Mouse (Mus musculus): ENCODE measurements around the gene Zfp747. TPM values are rescaled to one million over a fixed set of nuclear protein-coding genes. Genes with fewer than 3 reads are reported as not detected.
"Not testable (repeated sequence)": the region's sequence is repeated elsewhere in the genome, so short reads cannot be mapped to it uniquely, and the experiment has no call there.

The Zfp747 gene
- polyA plus RNA-seq, 1 experiment from 2014 or later, result 8.6 TPM

DNA sequence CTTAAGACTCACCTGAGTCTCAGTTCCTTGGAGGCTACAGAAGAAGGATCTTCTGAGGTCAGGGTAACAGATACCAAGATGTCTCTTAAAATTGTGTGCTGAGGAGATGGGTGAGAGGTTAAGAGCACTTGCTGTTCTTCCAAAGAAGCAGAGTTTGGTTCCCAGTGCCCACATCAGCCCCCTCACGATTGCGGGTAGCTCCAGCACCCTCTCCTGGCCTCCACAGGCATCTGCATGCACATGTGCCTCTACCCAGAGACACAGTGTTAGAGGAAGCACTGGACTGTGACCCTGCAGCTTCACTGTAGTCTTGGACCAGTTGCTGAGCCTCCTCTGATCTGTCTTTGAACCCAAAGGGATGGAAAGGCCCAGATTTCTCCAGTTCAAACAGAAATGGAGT lies 27.1 kb upstream of the Zfp747 start:
- DNase-seq (ENCODE audit: low spot score) (no peak), ATAC-seq (ENCODE audit: insufficient number of reproducible peaks, low FRiP score, low TSS enrichment, low read depth) (no peak)
- WGBS, result 41% methylated on average over 2 of the region's 2 CpGs

DNA sequence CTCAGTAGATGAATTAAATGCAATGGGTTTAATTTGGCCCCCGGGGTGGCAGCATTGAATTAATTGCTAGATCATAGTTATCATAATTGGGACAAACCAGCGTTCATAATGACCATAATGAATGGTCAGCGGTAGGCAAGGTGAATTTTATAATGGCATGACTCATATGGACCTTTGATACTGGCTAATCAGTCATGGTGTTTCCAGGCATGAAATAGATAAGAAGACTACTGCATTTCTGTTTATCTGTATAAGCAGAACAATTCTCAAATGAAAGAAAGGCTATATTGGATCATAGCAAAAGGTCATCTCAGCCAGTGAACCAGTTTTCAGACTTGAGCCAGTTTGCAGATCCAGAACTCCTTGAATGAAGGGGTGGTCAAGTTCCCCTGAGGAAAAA lies 24.5 kb upstream of the Zfp747 start:
- Histone ChIP-seq H3K4me3 (ENCODE audit: low read depth, low read length) (no peak overlapping the region), H3K4me2 (ENCODE audit: low read depth, severe bottlenecking) (no peak overlapping the region), H3K9me3 (ENCODE audit: control insufficient read depth, low read length) (no peaks in the 10 kb centered on the region; the same call in 1 of the 2 replicates), H3K27me3 (ENCODE audit: control insufficient read depth, insufficient read depth, low read length) (no peaks in the 10 kb centered on the region), H3K4me1 (ENCODE audit: control insufficient read depth, insufficient read depth, low read length) (no peaks in the 10 kb centered on the region), H3K36me3 (ENCODE audit: control insufficient read depth, insufficient read depth, low read length) (0 out of 2 replicates have a peak, but pooled peaks cover 2% of the 10 kb centered on the region), H3K9ac (ENCODE audit: low read length) (no peak overlapping the region), H3K27ac (replicated peaks; ENCODE audit: low read depth, low read length) (no peak overlapping the region)
- 75% methylated on average over 3 of the region's 3 CpGs for WGBS
- ATAC-seq (ENCODE audit: insufficient number of reproducible peaks, low FRiP score, low TSS enrichment, low read depth) (no peak), DNase-seq (ENCODE audit: low spot score) (no peak)

More for the DNA sequence above, 27.1 kb upstream of the Zfp747 start:
- Histone ChIP-seq H3K9ac (ENCODE audit: low read length) (no peak overlapping the region), H3K4me3 (ENCODE audit: low read depth, low read length) (no peak overlapping the region), H3K27me3 (ENCODE audit: control insufficient read depth, insufficient read depth, low read length) (no peaks in the 10 kb centered on the region), H3K36me3 (ENCODE audit: control insufficient read depth, insufficient read depth, low read length) (0 out of 2 replicates have a peak, but pooled peaks cover 2% of the 10 kb centered on the region), H3K9me3 (ENCODE audit: control insufficient read depth, low read length) (no peaks in the 10 kb centered on the region; the same call in 1 of the 2 replicates), H3K4me2 (ENCODE audit: low read depth, severe bottlenecking) (no peak overlapping the region), H3K27ac (replicated peaks; ENCODE audit: low read depth, low read length) (no peak overlapping the region), H3K4me1 (ENCODE audit: control insufficient read depth, insufficient read depth, low read length) (no peaks in the 10 kb centered on the region)

DNA sequence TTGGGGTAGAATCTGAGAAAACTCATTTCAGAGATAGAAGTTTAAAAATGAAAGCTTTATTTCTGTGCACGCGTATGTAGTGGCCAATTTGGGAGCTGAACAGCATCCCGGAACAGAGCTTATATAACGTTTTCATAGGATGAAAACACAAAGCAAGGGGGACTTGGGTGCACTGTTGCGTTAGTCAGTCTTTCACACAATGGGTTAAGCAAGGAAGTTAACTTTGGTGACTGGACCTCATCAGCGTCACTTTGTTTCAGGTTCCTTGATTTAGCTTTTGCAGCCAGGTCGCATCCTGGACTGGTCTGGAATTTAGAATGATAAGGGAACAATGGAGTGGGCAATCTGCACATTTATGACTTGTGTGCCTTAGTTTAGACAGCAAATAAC lies 18.1 kb upstream of the Zfp747 start:
- H3K4me1 ChIP-seq (ENCODE audit: control insufficient read depth, insufficient read depth, low read length), result peaks cover 6% of the 10 kb centered on the region; the same call in 1 of the 2 replicates
- peak overlapping the region; percentile 63 for H3K4me3 ChIP-seq (ENCODE audit: low read depth, low read length)
- 0 out of 2 replicates have a peak, but pooled peaks have one; percentile 14 for ATAC-seq (ENCODE audit: insufficient number of reproducible peaks, low FRiP score, low TSS enrichment, low read depth)
- H3K4me2 ChIP-seq (ENCODE audit: low read depth, severe bottlenecking), result peak overlapping the region; percentile 61
- WGBS, result 29% methylated on average over 7 of the region's 7 CpGs
- H3K27ac ChIP-seq (replicated peaks; ENCODE audit: low read depth, low read length), result 0 out of 2 replicates have a peak overlapping the region, but pooled peaks have one; percentile 39
- H3K9ac ChIP-seq (ENCODE audit: low read length), result peak overlapping the region; percentile 44
- H3K27me3 ChIP-seq (ENCODE audit: control insufficient read depth, insufficient read depth, low read length), result no peaks in the 10 kb centered on the region
- H3K36me3 ChIP-seq (ENCODE audit: control insufficient read depth, insufficient read depth, low read length), result no peaks in the 10 kb centered on the region; the same call in 1 of the 2 replicates
- H3K9me3 ChIP-seq (ENCODE audit: control insufficient read depth, low read length), result no peaks in the 10 kb centered on the region
- no peak for DNase-seq (ENCODE audit: low spot score)

DNA sequence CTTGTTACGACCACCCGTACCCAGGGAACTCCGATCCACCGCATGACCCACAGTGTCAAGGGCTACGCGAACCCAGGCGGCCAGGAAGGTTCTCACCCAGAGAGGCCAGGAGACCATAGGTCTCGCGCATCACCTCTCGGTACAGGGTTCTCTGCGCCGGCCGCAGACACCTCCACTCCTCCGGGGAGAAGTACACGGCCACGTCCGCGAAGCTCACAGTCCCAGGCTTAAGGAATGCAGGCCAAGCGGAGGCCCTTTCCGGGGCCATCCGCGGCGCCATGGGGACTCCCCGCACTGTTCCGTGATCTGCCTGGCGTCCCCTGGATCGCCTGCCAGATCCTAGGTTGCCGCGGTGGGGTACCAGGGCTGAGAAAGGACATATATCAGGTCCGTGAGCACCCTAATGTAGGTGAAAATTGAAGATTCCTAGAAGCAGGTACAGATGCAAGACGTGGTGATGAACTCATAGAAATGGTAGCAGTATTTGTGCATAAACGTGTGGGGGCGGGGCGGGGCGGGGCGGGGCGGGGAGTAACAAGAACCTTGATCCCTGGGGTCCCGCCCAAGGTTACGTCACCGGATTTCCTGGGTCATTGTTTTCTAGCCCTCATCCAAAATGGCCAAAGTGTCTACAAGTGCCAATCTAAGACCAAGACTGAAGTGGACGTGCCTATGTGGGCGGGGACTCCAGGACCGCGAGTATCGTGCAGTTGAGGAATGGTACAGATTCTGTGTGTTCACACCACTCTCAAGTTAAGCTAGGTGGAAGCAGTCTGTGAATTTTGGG lies 17.5 kb upstream of the Zfp747 start, which contains the start of gene E430018J23Rik:
Gene E430018J23Rik (minus strand): TSS at position 473 of the 787 bp plus-strand sequence.
- DNase-seq (ENCODE audit: low spot score) (peak; percentile 97), ATAC-seq (ENCODE audit: insufficient number of reproducible peaks, low FRiP score, low TSS enrichment, low read depth) (peak; percentile 93)
- Histone ChIP-seq H3K36me3 (ENCODE audit: control insufficient read depth, insufficient read depth, low read length) (no peaks in the 10 kb centered on the region; the same call in 1 of the 2 replicates), H3K27me3 (ENCODE audit: control insufficient read depth, insufficient read depth, low read length) (no peaks in the 10 kb centered on the region), H3K9me3 (ENCODE audit: control insufficient read depth, low read length) (no peaks in the 10 kb centered on the region), H3K9ac (ENCODE audit: low read length) (peak within 1 kb of the TSS; percentile 86), H3K4me2 (ENCODE audit: low read depth, severe bottlenecking) (peak within 1 kb of the TSS; percentile 61), H3K4me3 (ENCODE audit: low read depth, low read length) (peak within 1 kb of the TSS; percentile 63), H3K4me1 (ENCODE audit: control insufficient read depth, insufficient read depth, low read length) (peaks cover 6% of the 10 kb centered on the region; the same call in 1 of the 2 replicates), H3K27ac (replicated peaks; ENCODE audit: low read depth, low read length) (0 out of 2 replicates have a peak within 1 kb of the TSS, but pooled peaks have one; percentile 39)
- under 1% methylated on average over 45 of the region's 45 CpGs for WGBS

DNA sequence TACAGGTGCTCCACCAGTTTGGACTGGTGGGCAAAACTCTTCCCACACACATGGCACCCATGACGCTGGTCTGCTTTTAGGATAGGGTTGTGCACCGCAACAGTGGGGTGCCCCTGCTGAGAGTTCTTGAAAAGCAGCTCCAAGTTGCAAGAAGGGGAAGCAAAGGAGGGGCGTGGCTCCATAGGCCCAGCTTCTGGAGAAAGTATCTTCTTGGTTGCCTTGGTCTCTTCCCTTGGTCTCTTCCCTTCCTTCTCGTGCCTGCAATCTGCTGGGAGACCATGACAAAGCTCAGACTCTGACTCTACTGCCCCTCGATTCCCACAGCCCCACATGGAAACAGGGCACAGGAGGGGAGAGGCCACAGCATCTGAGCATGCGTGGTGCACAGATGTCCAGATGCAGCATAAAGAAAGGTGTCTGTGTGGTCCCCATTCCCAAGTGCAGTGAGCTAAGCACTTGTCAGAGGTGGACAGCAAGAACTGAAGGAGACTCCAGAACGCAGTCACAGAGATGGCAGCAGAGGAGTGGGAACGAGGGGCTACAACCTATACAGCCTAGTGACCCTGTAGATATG lies 16.5 kb upstream of the Zfp747 start:
- 90% methylated on average over 8 of the region's 8 CpGs for WGBS
- peaks cover 6% of the 10 kb centered on the region; the same call in 1 of the 2 replicates for H3K4me1 ChIP-seq (ENCODE audit: control insufficient read depth, insufficient read depth, low read length)
- H3K9me3 ChIP-seq (ENCODE audit: control insufficient read depth, low read length), result no peaks in the 10 kb centered on the region
- H3K27me3 ChIP-seq (ENCODE audit: control insufficient read depth, insufficient read depth, low read length), result no peaks in the 10 kb centered on the region
- peak overlapping the region; percentile 61 for H3K4me2 ChIP-seq (ENCODE audit: low read depth, severe bottlenecking)
- H3K27ac ChIP-seq (replicated peaks; ENCODE audit: low read depth, low read length), result no peak overlapping the region
- H3K4me3 ChIP-seq (ENCODE audit: low read depth, low read length), result peak overlapping the region; percentile 63
- DNase-seq (ENCODE audit: low spot score), result no peak
- no peak overlapping the region; the same call in 1 of the 2 replicates for H3K9ac ChIP-seq (ENCODE audit: low read length)
- no peaks in the 10 kb centered on the region; the same call in 1 of the 2 replicates for H3K36me3 ChIP-seq (ENCODE audit: control insufficient read depth, insufficient read depth, low read length)
- ATAC-seq (ENCODE audit: insufficient number of reproducible peaks, low FRiP score, low TSS enrichment, low read depth), result no peak

DNA sequence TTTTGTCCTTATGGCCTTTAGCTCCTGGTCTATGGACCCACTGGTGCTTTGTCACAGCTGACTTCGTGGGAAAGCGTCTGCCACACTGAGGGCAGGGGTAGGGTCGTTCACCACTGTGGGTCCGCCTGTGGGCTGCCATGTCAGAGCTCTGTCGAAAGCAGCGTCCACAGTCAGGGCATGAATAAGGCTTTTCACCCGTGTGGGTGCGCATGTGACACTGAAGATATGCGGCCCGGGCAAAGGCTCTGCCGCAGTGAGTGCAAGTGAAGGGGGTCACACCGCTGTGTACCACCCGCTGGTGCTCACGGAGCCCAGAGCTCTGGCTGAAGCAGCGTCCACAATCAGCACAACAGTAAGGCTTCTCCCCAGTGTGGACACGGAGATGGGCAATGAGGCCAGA lies 15.7 kb upstream of the Zfp747 start:
- Histone ChIP-seq H3K36me3 (ENCODE audit: control insufficient read depth, insufficient read depth, low read length) (no peaks in the 10 kb centered on the region; the same call in 1 of the 2 replicates), H3K4me3 (ENCODE audit: low read depth, low read length) (no peak overlapping the region), H3K27me3 (ENCODE audit: control insufficient read depth, insufficient read depth, low read length) (no peaks in the 10 kb centered on the region), H3K4me1 (ENCODE audit: control insufficient read depth, insufficient read depth, low read length) (peaks cover 6% of the 10 kb centered on the region; the same call in 1 of the 2 replicates), H3K4me2 (ENCODE audit: low read depth, severe bottlenecking) (no peak overlapping the region), H3K9ac (ENCODE audit: low read length) (no peak overlapping the region), H3K9me3 (ENCODE audit: control insufficient read depth, low read length) (no peaks in the 10 kb centered on the region), H3K27ac (replicated peaks; ENCODE audit: low read depth, low read length) (no peak overlapping the region)
- ATAC-seq (ENCODE audit: insufficient number of reproducible peaks, low FRiP score, low TSS enrichment, low read depth) (no peak), DNase-seq (ENCODE audit: low spot score) (no peak)
- 95% methylated on average over 16 of the region's 16 CpGs for WGBS

DNA sequence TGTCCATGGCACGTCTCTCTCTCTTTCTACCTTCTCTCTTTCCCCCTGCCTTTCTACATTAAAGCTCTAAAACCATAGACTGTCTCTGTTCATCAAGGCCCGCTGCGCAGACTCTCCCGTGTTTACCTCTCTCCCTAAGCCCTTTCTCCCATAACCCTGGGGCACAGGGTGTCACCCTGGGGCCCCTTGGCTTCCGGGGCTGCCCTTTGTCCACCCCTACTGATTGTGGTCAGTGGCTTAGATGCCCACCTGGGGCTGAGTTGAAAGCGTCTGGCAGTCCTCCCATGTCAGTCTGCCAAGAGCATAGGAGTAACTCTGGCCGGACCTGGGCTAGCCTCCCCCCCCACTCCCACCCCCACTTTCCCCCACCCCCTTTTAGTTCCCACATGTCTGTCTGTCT lies 14.5 kb upstream of the Zfp747 start:
- Histone ChIP-seq H3K27ac (replicated peaks; ENCODE audit: low read depth, low read length) (no peak overlapping the region), H3K9ac (ENCODE audit: low read length) (no peak overlapping the region), H3K4me1 (ENCODE audit: control insufficient read depth, insufficient read depth, low read length) (peaks cover 6% of the 10 kb centered on the region; the same call in 1 of the 2 replicates), H3K4me2 (ENCODE audit: low read depth, severe bottlenecking) (no peak overlapping the region), H3K9me3 (ENCODE audit: control insufficient read depth, low read length) (no peaks in the 10 kb centered on the region), H3K36me3 (ENCODE audit: control insufficient read depth, insufficient read depth, low read length) (no peaks in the 10 kb centered on the region; the same call in 1 of the 2 replicates), H3K27me3 (ENCODE audit: control insufficient read depth, insufficient read depth, low read length) (no peaks in the 10 kb centered on the region), H3K4me3 (ENCODE audit: low read depth, low read length) (no peak overlapping the region)
- DNase-seq (ENCODE audit: low spot score), result no peak
- no peak for ATAC-seq (ENCODE audit: insufficient number of reproducible peaks, low FRiP score, low TSS enrichment, low read depth)
- WGBS, result 84% methylated on average over 7 of the region's 7 CpGs

DNA sequence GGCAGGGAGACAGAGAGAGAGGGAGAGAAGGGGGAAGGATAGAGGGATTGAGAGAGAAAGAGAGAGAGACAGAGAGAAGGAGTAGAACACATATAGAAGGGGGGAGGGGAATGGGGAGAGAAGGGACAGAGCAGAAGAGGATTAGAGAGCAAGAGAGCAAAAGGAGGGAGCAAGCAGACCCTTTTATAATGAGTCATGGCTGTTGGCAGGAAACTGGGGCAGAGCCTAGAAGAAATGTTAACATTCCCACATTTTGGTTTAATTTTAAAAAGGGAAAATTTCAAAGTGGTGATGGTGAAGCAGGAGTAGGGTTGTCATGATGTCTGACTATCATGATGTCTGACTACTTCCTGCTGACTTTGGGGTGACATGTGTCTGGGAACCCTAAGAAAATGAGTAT lies 12.4 kb upstream of the Zfp747 start:
- H3K27ac ChIP-seq (replicated peaks; ENCODE audit: low read depth, low read length); DNase-seq (ENCODE audit: low spot score); H3K9ac ChIP-seq (ENCODE audit: low read length); H3K36me3 ChIP-seq (ENCODE audit: control insufficient read depth, insufficient read depth, low read length); H3K9me3 ChIP-seq (ENCODE audit: control insufficient read depth, low read length); ATAC-seq (ENCODE audit: insufficient number of reproducible peaks, low FRiP score, low TSS enrichment, low read depth); H3K4me1 ChIP-seq (ENCODE audit: control insufficient read depth, insufficient read depth, low read length); H3K4me3 ChIP-seq (ENCODE audit: low read depth, low read length); H3K4me2 ChIP-seq (ENCODE audit: low read depth, severe bottlenecking); H3K27me3 ChIP-seq (ENCODE audit: control insufficient read depth, insufficient read depth, low read length): not testable (repeated sequence)

Data from limb, embryonic 11.5 days (tissue).